Mouse (Mus musculus): ENCODE measurements around the gene Gm20518. TPM values are rescaled to one million over a fixed set of nuclear protein-coding genes. Genes with fewer than 3 reads are reported as not detected.

The Gm20518 gene
- polyA plus RNA-seq, 2 experiments from 2014 or later = 0.28 to 0.38 TPM

- ATAC-seq = no peak
Measured at GRCm38 (mm10) chr16:17893923-17894322, 2.5 kb upstream of the Gm20518 start, which contains the start of gene Tssk1. Tssk1 (plus strand) TSS chr16:17894223.

DNA sequence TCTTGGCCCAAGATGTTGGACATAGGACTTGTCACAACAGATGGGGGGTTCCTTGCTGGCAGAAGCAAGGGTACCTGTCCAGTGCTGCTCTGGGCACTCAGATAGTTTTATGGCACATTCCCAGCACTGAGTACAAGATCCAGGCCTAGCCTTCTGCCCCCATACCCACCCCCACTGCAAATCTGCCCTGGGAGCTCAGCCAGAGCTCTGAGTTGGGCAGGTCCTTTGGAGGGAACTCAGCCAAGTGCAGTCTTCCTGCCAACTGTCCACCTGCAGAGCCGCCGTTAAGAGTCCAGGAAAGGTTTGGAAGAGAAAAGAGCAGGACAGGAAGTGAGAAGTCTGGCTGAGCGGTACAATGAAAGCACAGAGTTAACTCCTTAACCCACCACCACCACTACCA lies 1.1 kb upstream of the Gm20518 start:
- ATAC-seq = no peak

DNA sequence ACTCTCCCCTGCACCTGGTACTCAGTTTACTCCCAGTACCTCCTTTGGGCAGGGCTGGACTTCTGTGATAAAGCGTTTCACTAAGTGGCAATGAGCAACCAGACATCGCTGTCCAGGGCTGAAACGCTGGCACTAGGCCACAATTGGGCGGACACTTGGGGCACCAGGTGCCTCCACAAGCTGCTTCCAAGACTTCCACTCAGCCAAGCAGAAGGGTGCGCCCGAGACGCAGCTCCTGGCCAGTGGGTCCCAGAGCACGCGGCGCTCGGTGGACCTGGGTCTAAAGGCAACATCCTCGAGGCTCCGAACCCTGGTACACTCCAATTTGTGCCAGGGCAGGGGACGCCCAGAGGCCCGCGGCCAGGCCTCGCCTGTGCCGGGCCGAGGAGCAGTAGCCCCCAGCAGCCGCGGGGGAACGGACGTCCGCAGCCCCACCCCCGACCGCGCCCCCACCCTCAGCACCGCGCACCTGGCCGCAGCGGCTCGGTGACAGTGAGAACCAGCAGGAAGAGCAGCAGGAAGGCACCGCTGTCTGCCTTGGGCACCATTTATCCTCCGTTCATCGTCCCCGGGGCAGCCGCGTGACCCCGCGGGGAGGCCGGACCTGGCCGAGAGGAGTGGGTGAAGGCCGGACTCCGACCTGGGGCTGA lies 429 bp downstream of the Gm20518 start:
- ATAC-seq = peak; percentile 62

DNA sequence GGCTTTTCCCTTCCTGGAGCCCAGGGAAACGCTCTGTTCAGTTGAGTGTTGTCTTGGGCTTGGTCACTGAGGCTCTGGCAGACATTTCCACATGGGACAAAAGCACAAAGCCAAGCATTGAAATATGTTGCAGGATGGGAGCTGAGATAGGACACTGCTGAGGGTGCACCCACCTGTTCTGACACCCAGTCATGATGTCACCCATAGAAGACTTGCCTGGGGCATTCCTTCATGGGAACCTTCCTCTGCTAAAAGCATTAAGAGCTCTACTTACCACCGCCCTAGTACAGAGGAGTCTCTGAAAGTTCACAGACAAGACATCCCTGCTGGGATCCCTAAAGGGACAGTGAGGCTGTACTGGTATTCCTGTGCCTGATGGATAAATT lies 1.1 kb downstream of the Gm20518 start:
- no peak for ATAC-seq

- ATAC-seq = no peak
Measured at GRCm38 (mm10) chr16:17889689-17890341, 1.7 kb downstream of the Gm20518 start.

DNA sequence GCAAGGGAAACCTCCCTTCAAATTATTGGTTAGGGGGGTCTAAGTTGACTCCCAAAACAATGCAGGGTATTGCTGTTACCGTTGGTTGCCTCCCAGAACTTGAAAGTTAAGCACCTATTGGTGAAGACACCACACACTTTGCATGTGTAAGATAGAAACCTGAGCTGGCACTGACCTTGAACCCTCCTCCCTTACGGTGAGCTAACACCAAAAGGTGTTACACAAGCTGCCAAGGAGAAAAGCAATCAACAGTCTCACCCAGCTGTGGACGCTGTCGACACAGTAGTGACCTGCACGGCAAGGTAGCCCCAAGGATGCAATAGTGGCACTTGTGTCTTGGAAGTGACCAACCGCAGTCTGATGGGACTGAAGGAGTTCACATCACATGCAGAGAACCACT lies 7.4 kb downstream of the Gm20518 start:
- ATAC-seq = no peak

DNA sequence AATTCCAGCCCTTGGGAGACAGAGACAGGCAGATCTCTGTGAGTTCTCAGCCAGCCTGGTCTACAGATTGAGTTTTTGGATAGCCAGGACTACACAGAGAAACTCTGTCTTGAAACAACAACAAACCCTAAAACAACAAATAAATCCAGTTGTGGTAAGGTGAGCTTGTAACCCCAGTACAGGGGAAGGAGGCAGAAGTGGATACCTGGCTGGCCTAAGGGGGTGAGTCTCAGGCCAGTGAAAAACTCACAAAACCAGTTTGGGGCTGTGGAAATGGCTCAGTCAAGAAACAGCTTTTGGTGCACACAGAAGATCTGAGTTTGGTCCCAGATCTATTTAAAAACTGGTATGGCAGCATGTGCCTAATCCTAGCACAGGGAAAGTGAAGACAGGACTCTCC lies 9.3 kb downstream of the Gm20518 start:
- ATAC-seq = no peak

GRCm38 (mm10) chr16:17879571-17879970 lies 11.9 kb downstream of the Gm20518 start:
- ATAC-seq = no peak

GRCm38 (mm10) chr16:17876096-17876495 lies 15.4 kb downstream of the Gm20518 start:
- ATAC-seq = no peak

DNA sequence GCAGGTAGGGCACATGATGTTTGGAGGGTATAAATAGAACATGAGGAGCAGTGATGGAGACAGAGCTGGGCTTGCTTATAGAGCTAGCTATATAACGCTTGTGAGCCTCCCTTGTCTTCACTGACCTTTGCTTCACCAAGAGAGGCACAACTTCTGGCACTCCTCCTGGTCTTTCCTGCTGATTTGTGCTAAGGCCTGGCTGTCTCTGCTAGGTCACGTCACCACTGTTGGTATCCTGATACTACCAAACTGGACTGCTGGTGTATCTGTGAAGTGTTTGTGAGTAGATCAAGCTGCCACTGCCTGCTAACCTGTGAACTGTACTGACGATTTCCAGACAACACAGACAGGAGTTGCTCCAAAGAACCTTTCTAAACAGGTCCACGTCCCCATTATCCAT lies 16.3 kb downstream of the Gm20518 start:
- ATAC-seq = no peak

DNA sequence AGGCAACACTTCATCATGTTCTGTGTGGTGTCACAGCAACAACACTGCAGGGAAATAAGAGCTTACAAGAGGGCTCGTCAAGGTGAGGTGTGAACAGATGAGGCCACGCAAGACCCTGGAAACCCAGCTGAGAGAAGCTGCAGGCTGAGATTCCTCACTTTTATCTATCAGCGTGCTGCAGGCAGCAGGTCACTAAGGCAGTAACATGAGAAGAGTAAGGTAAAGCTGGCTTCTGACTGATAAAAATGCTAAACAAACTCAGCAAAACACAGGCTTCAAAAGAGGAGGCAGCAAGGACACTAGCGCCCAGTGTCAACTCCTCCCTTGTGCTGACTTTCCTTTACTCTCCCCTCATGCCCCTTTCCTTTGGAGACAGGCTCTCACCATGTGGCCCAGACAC lies 18.5 kb downstream of the Gm20518 start:
- no peak for ATAC-seq

- ATAC-seq = no peak
Measured at GRCm38 (mm10) chr16:17871248-17871647, 20.2 kb downstream of the Gm20518 start.

DNA sequence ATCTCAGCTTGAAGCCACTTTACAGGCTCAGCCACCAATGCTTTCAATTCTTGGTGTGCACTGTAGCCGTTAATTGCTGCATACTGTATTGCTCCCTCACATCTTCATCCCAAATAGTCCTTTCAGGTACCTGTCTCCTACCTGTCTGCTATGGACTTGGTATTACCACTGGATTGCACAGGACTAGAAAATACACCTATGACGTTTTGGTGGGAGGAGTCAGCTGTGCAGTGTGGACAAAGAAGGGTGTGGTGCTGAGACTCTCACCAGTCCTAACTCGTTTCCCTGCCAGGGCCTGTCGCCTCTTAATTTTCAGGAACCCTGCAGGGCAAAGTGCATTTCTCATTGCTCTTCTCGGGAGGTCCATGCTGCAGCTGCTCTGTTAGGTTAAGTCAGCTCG lies 25.7 kb downstream of the Gm20518 start:
- ATAC-seq = no peak

GRCm38 (mm10) chr16:17865293-17865692 lies 26.2 kb downstream of the Gm20518 start:
- ATAC-seq = no peak

DNA sequence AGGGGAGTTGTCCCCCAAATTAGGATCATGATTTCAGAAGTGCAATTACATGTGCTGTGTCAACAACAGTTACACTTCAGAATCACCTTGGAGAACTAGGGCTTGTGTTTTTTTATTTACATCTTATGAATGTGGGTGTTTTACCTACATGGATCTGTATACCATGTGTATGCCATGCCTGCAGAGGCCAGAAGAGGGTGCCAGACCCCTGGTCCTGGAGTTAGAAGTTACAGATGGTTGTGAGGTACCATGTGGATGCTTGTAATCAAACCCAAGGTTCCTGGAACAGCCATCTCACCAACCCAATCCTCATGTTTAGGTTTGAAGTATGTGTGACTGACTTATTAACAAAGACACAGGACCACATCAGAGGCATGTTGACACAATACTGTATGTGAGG lies 32.9 kb downstream of the Gm20518 start:
- peak; percentile 54 for ATAC-seq

GRCm38 (mm10) chr16:17857157-17857556 lies 34.3 kb downstream of the Gm20518 start:
- no peak for ATAC-seq

DNA sequence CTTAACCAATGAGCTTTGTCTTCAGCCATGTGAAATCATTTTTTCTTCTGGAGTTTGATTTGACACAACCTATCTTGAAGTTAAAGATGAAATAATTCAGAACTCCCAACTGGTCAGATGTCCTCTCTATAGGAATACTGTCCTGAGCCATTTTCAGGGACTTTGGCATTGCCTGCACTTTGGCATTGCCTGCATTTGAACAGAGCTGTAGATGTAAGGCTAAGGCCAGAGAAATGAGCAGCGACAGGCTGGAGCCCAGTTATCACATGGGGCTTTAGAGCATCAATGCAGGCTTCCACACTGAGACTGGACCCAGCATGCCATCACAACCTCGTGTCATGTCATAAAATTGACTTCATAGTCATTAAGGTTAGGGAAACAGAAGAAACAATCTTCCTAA lies 38.2 kb downstream of the Gm20518 start:
- ATAC-seq = no peak

GRCm38 (mm10) chr16:17851860-17852259 lies 39.6 kb downstream of the Gm20518 start:
- no peak for ATAC-seq

- ATAC-seq = no peak
Measured at GRCm38 (mm10) chr16:17851331-17851730, 40.1 kb downstream of the Gm20518 start.

- ATAC-seq = no peak
Measured at GRCm38 (mm10) chr16:17849486-17849885, 42.0 kb downstream of the Gm20518 start.

- peak; percentile 56 for ATAC-seq
Measured at GRCm38 (mm10) chr16:17848928-17849327, 42.5 kb downstream of the Gm20518 start.

- no peak for ATAC-seq
Measured at GRCm38 (mm10) chr16:17848431-17848830, 43.0 kb downstream of the Gm20518 start.

DNA sequence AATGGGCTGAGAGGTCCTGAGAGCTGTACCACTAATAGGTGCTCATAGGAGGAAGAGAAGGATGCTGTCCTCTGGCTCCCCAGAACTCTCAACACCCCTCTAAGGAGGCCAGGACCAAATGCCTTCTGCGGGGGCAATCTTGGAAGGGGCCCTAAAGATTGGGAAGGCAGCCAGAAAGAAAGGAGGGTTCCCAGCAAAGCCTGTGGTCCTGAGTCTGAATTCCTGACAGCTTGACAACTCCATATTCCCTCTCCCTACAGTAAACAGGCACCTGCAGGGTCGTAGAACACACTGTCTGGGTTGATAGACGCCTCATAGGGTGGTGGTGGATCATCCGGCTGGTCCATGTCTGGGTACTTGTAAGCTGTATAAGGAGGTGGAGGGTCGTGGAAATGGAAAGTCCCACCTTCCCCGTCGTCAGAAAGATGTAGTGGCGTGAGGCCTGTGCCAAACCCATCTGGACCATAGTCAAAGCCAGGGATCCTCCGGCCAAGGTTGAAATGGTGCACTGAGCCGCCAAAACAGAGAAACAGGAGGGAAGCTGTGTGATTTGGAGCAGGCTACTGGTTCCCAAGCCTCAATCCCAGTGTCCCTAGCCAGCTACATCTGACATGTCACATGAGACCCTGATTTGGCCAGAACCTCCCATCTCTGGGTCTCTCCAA lies 47.6 kb downstream of the Gm20518 start:
- ATAC-seq = no peak

- no peak for ATAC-seq
Measured at GRCm38 (mm10) chr16:17842437-17842836, 49.0 kb downstream of the Gm20518 start.
